Mouse (Mus musculus) ES-E14 (cell line): ENCODE results near the gene Fbxo9. TPM values are rescaled to one million over a fixed set of nuclear protein-coding genes. Genes with fewer than 3 reads are reported as not detected.

Experiments
- DNase-seq: peaks from one replicate; pipeline ENCODE4 v3.0.0-alpha.2; 2013; ENCODE audit warnings: low read depth, low spot score
- H3K27ac ChIP-seq: 2 replicates; pipeline ENCODE4 v1.5.1; 2012; ENCODE audit warnings: low read depth, mild to moderate bottlenecking, low read length, moderate library complexity, mixed read lengths; ENCODE audit not compliant: poor library complexity, insufficient read depth, severe bottlenecking
- H3K36me3 ChIP-seq: 2 replicates; pipeline ENCODE4 v1.6.1; 2012; ENCODE audit warnings: mild to moderate bottlenecking, low read length, moderate library complexity, mixed read lengths; ENCODE audit not compliant: control insufficient read depth, poor library complexity, insufficient read depth, severe bottlenecking
- H3K4me1 ChIP-seq, 2 experiments: fragments of 150-350 bp in 1 of 2; sonication (generic) in 1 of 2; 2 replicates each; pipeline ENCODE4 v1.6.1; 2012; ENCODE audit warnings: low read length in 2 of 2, mild to moderate bottlenecking in 1 of 2, mixed read lengths in 1 of 2; ENCODE audit not compliant: control insufficient read depth in 2 of 2, insufficient read depth in 2 of 2, poor library complexity in 1 of 2
- H3K4me3 ChIP-seq, 2 experiments: fragments of 150-350 bp in 1 of 2; sonication (generic) in 1 of 2; 2 replicates each; pipeline ENCODE4 v1.5.1; 2012; ENCODE audit warnings: low read length in 2 of 2, low read depth in 1 of 2, mild to moderate bottlenecking in 1 of 2, mixed read lengths in 1 of 2; ENCODE audit not compliant: insufficient read depth in 1 of 2, poor library complexity in 1 of 2, severe bottlenecking in 1 of 2
- H3K9ac ChIP-seq: 2 replicates; pipeline ENCODE4 v1.6.1; 2012; ENCODE audit warnings: low read depth, mild to moderate bottlenecking, low read length, mixed read lengths; ENCODE audit not compliant: poor library complexity, insufficient read depth, severe bottlenecking
- H3K9me3 ChIP-seq: fragments of 150-350 bp; sonication (generic); 2 replicates; pipeline ENCODE4 v1.6.1; 2012; ENCODE audit warnings: low read depth, mild to moderate bottlenecking, low read length; ENCODE audit not compliant: control insufficient read depth, insufficient read depth
- CHD2 ChIP-seq: IDR thresholded peaks from 2 replicates; pipeline ENCODE4 v1.6.1; 2014; ENCODE audit warnings: mild to moderate bottlenecking, low read depth, low read length, inconsistent platforms
- HCFC1 ChIP-seq: IDR thresholded peaks from 2 replicates; pipeline ENCODE4 v1.6.1; 2012; ENCODE audit warnings: low read length, inconsistent platforms, borderline replicate concordance; ENCODE audit not compliant: insufficient read depth
- MAFK ChIP-seq: IDR thresholded peaks from 2 replicates; pipeline ENCODE4 v1.6.1; 2014; ENCODE audit warnings: mild to moderate bottlenecking, low read depth, low read length, inconsistent platforms; ENCODE audit not compliant: insufficient read depth
- ZC3H11A ChIP-seq: IDR thresholded peaks from 2 replicates; pipeline ENCODE4 v1.6.1; 2012; ENCODE audit warnings: low read depth, mild to moderate bottlenecking, inconsistent platforms, low read length, borderline replicate concordance
- ZNF384 ChIP-seq: IDR thresholded peaks from 2 replicates; pipeline ENCODE4 v1.6.1; 2012; ENCODE audit warnings: low read depth, low read length, inconsistent platforms
- in situ Hi-C, 2 experiments: fragments of 600-800 bp; cut with MboI; formaldehyde crosslinking; loops; one replicate each; pipeline ENCODE4 v1.15.1; 2025; ENCODE audit warnings: low sequenced_read_pairs in 2 of 2, inconsistent platforms in 1 of 2; ENCODE audit not compliant: unreplicated experiment in 2 of 2
- total RNA-seq: library from RNA; depleted of rRNA; stranded (reverse); fragments of 300-350 nt; gene quantifications from 2 replicates; pipeline ENCODE4 v1.2.3, GENCODE M21; 2012

The Fbxo9 gene
- total RNA-seq, 1 experiment: 28.7 TPM

GRCm38 (mm10) chr9:78107582-78107911 is 1.3 kb downstream of the Fbxo9 start:
- H3K27ac ChIP-seq: no peak overlapping the region
- no peaks in the 10 kb centered on the region for H3K9me3 ChIP-seq
- no peak for TF ChIP-seq HCFC1
- H3K9ac ChIP-seq: peak overlapping the region; percentile 81; the same call in 1 of the 2 replicates
- H3K36me3 ChIP-seq: no peaks in the 10 kb centered on the region
- no peak for DNase-seq
- in situ Hi-C loops: no loop called here
- 0 out of 4 replicates have a peak, but pooled peaks cover 1 to 2% of the 10 kb centered on the region in 2 experiments for H3K4me1 ChIP-seq
- peak overlapping the region; percentile 78 to 94 for H3K4me3 ChIP-seq

DNA sequence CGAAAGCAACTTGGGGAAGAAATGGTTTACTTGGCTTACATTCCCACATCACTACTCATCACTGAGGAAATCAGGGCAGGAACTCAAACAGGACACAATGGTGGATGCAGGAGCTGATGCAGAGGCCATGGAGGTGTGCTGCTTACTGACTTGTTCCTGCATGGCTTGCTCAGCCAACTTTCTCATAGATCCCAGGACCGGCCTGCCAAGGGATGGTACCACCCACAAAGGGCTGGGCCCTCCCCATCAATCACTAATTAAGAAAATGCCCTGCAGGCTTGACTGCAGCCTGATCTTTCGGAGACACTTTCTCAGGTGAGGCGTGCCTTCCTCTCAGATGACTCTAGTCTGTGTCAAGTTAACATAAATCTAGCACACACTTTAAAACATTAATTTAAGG is 2.0 kb downstream of the Fbxo9 start:
- Histone ChIP-seq H3K4me1 (0 out of 4 replicates have a peak, but pooled peaks cover 1 to 2% of the 10 kb centered on the region in 2 experiments), H3K27ac (no peak overlapping the region), H3K4me3 (no peak overlapping the region), H3K36me3 (no peaks in the 10 kb centered on the region), H3K9me3 (no peaks in the 10 kb centered on the region), H3K9ac (no peak overlapping the region)
- DNase-seq: no peak
- TF ChIP-seq MAFK (no peak), ZC3H11A (no peak), HCFC1 (no peak), ZNF384 (no peak), CHD2 (no peak)
- in situ Hi-C loops: no loop called here

DNA sequence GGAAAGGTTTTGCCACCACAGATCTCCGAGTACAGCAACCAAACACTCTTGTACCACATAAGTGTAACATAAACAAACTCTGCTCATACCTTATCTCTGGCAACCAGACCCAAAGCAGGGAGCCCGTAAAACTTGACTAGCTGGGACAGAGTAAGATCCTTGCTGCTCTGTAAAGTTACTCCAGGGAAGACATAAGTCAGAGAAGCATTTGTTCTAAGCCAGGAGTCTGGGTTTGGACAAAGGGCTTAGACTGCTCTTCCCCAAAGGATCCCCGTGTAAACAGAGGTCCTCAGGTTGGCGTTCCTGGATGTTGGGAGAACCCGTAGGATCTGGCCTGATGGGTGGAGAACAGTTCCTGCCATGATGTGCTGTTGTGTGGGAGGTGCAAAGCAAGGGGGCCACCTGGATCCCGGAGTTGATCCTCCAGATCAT is 3.3 kb downstream of the Fbxo9 start:
- H3K9ac ChIP-seq: no peak overlapping the region
- no peak overlapping the region for H3K4me3 ChIP-seq
- no peaks in the 10 kb centered on the region for H3K36me3 ChIP-seq
- TF ChIP-seq ZNF384 (no peak), MAFK (no peak)
- in situ Hi-C loops: no loop called here
- no peaks in the 10 kb centered on the region for H3K9me3 ChIP-seq
- H3K4me1 ChIP-seq: 0 out of 4 replicates have a peak, but pooled peaks cover 1 to 2% of the 10 kb centered on the region in 2 experiments
- DNase-seq: no peak
- H3K27ac ChIP-seq: no peak overlapping the region

GRCm38 (mm10) chr9:78104973-78105372 is 3.9 kb downstream of the Fbxo9 start:
- H3K4me3 ChIP-seq: no peak overlapping the region

GRCm38 (mm10) chr9:78103965-78104560 is 4.8 kb downstream of the Fbxo9 start:
- H3K36me3 ChIP-seq: no peaks in the 10 kb centered on the region
- H3K4me1 ChIP-seq: 0 out of 4 replicates have a peak, but pooled peaks cover 1 to 2% of the 10 kb centered on the region in 2 experiments
- H3K9me3 ChIP-seq: no peaks in the 10 kb centered on the region
- no peak overlapping the region for H3K27ac ChIP-seq
- H3K4me3 ChIP-seq: no peak overlapping the region
- peak; percentile 74; the same call in 1 of the 2 replicates for TF ChIP-seq MAFK
- TF ChIP-seq ZC3H11A: no peak
- in situ Hi-C loops: no loop called here
- no peak overlapping the region; the same call in 1 of the 2 replicates for H3K9ac ChIP-seq
- DNase-seq: no peak

More at GRCm38 (mm10) chr9:78104973-78105372, 3.9 kb downstream of the Fbxo9 start:
- Histone ChIP-seq H3K9me3 (no peaks in the 10 kb centered on the region), H3K36me3 (no peaks in the 10 kb centered on the region), H3K9ac (no peak overlapping the region), H3K27ac (no peak overlapping the region), H3K4me1 (0 out of 4 replicates have a peak, but pooled peaks cover 1 to 2% of the 10 kb centered on the region in 2 experiments)
- TF ChIP-seq HCFC1: no peak
- no peak for TF ChIP-seq ZNF384
- TF ChIP-seq MAFK: no peak
- no peak for DNase-seq
- in situ Hi-C loops: no loop called here
